Mouse (Mus musculus): ENCODE measurements around the gene Lsm8.
"Not testable (repeated sequence)": the region's sequence is repeated elsewhere in the genome, so short reads cannot be mapped to it uniquely, and the experiment has no call there.

The Lsm8 gene

GRCm38 (mm10) chr6:18848051-18848701, at the start of gene Lsm8:
Lsm8 (plus strand) TSS chr6:18848579.
- in situ Hi-C loops (cut with MboI, MseI) = no loop called here

- in situ Hi-C loops (cut with MboI, MseI) = loop anchor here (25.0 kb wide), 1 partner anchor 714 kb away; no protein-coding TSS in a partner anchor
Observed at GRCm38 (mm10) chr6:18800869-18801511, 47.4 kb upstream of the Lsm8 start.

GRCm38 (mm10) chr6:18812623-18813022, 35.8 kb upstream of the Lsm8 start:
- in situ Hi-C loops (cut with MboI, MseI) = loop anchor here (25.0 kb wide), 1 partner anchor 725 kb away; no protein-coding TSS in a partner anchor

GRCm38 (mm10) chr6:18815606-18816005, 32.8 kb upstream of the Lsm8 start:
- in situ Hi-C loops (cut with MboI, MseI) = loop anchor here (25.0 kb wide), 1 partner anchor 728 kb away; no protein-coding TSS in a partner anchor

GRCm38 (mm10) chr6:18819343-18819742, 29.0 kb upstream of the Lsm8 start:
- in situ Hi-C loops (cut with MboI, MseI) = loop anchor here (25.0 kb wide), 1 partner anchor 732 kb away; no protein-coding TSS in a partner anchor

- in situ Hi-C loops (cut with MboI, MseI) = loop anchor here (25.0 kb wide), 1 partner anchor 733 kb away; no protein-coding TSS in a partner anchor
Observed at GRCm38 (mm10) chr6:18820246-18820645, 28.1 kb upstream of the Lsm8 start.

GRCm38 (mm10) chr6:18822812-18823211, 25.6 kb upstream of the Lsm8 start:
- in situ Hi-C loops (cut with MboI, MseI) = loop anchor here (25.0 kb wide), 1 partner anchor 736 kb away; no protein-coding TSS in a partner anchor

- in situ Hi-C loops (cut with MboI, MseI) = no loop called here
Observed at GRCm38 (mm10) chr6:18832958-18833357, 15.4 kb upstream of the Lsm8 start.

- in situ Hi-C loops (cut with MboI, MseI) = not testable (repeated sequence)
Observed at GRCm38 (mm10) chr6:18844529-18844928, 3.9 kb upstream of the Lsm8 start.

GRCm38 (mm10) chr6:18845571-18845970, 2.8 kb upstream of the Lsm8 start:
- in situ Hi-C loops (cut with MboI, MseI) = not testable (repeated sequence)

GRCm38 (mm10) chr6:18848702-18849061, 303 bp downstream of the Lsm8 start:
- in situ Hi-C loops (cut with MboI, MseI) = no loop called here

GRCm38 (mm10) chr6:18855323-18855722, 6.9 kb downstream of the Lsm8 start:
- in situ Hi-C loops (cut with MboI, MseI) = loop anchor here (25.0 kb wide), 1 partner anchor 1043 kb away; no protein-coding TSS in a partner anchor

GRCm38 (mm10) chr6:18856487-18857078, 8.2 kb downstream of the Lsm8 start:
- in situ Hi-C loops (cut with MboI, MseI) = loop anchor here (25.0 kb wide), 1 partner anchor 1044 kb away; no protein-coding TSS in a partner anchor

GRCm38 (mm10) chr6:18866018-18866417, 17.6 kb downstream of the Lsm8 start, which contains the start of gene Ankrd7:
Ankrd7 (plus strand) TSS chr6:18866318.
- in situ Hi-C loops (cut with MboI, MseI) = loop anchor here (25.0 kb wide), 1 partner anchor 1054 kb away; no protein-coding TSS in a partner anchor

GRCm38 (mm10) chr6:18889030-18889429, 40.7 kb downstream of the Lsm8 start:
- in situ Hi-C loops (cut with MboI, MseI) = no loop called here

GRCm38 (mm10) chr6:18894142-18894541, 45.8 kb downstream of the Lsm8 start:
- in situ Hi-C loops (cut with MboI, MseI) = no loop called here

Data from T-helper 1 cell (primary cell).